Mouse (Mus musculus) kidney, adult 2 months (tissue): ENCODE measurements at regions not wholly inside any gene's neighbourhood (a gene's known extent, or its start where the extent isn't known, plus 50 kb on each side); places are given as distances from the start of the nearest gene placed in this dataset.

Source experiments
- CTCF ChIP-seq: fragments of 200-500 bp; conservative IDR thresholded peaks from 2 replicates; pipeline ENCODE4 v1.5.1; 2011; ENCODE audit warnings: low read depth, mild to moderate bottlenecking, control low read depth, low read length, moderate library complexity, mixed read lengths; ENCODE audit not compliant: insufficient read depth, insufficient read length
- POLR2A ChIP-seq: fragments of 200-500 bp; IDR thresholded peaks from one replicate; pipeline ENCODE4 v1.6.1; 2011; ENCODE audit warnings: low read depth, low read length, control low read depth

- TF ChIP-seq CTCF: no peak
- TF ChIP-seq POLR2A: no peak
Measured at GRCm38 (mm10) chr7:73629182-73629581, 87.6 kb upstream of the Chd2 start.
